Mouse (Mus musculus) stomach, postnatal 0 days (tissue): ENCODE measurements at regions not wholly inside any gene's neighbourhood (a gene's known extent, or its start where the extent isn't known, plus 50 kb on each side); places are given as distances from the start of the nearest gene placed in this dataset.

ENCODE experiments used
- CTCF ChIP-seq: IDR thresholded peaks from 2 replicates; pipeline ENCODE4 v1.5.1; 2016; ENCODE audit warnings: antibody characterized with exemption, low read depth, mild to moderate bottlenecking, moderate library complexity
- EP300 ChIP-seq: optimal IDR thresholded peaks from 2 replicates; pipeline ENCODE3; 2016; ENCODE audit warnings: antibody characterized with exemption

GRCm38 (mm10) chr2:157633286-157633685, 62.2 kb upstream of the Blcap start:
- TF ChIP-seq CTCF: no peak
- TF ChIP-seq EP300: no peak
